Comparison of ENCODE assay signal across 9 mouse cellular contexts in the genomic region with DNA sequence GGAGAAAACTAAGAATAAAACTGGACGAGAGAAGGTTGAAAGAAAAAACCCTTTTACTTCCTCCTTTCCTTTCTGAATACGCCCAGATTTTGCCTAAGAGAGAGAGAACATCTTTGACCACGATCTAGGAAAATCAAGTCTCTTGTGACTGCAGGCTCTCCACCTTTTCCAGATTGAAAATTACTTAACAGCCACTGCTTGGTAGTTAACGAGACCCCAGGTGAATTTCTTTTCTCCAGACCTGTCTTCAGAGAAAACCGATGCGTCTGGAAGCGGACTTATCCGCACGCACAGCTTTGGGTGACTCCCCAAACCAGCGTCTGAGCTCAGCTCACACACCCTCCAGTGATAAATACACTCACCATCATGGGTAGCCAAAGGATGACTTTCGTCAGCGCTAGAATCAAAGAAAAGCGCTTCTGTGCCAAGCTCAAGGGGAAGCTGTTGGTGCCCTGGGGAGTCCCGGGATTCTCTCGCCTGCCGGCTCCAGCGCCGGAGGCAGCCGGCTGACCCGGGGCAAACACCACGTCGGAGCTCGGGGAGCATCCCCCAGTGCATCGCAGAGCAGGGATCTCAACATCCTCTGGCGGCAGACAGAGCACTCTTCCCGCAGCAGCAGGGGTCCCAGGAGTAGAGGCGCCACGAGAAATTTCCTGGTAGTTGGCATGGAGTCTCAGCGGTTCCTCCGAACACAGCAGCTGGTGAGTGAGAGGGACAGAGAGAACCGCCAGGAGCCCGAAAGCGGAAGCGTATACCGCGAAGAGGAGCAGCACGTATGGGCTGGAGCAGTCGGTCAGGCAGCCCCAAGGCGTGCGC. TPM values are rescaled to one million over a fixed set of nuclear protein-coding genes. Genes with fewer than 3 reads are reported as not detected.
DNase-seq lines count a peak whose midpoint lies in the region; TF ChIP-seq lines count a peak whose summit lies in the region.
"Had no signal": no experiment of that assay in that cellular context is flagged by ENCODE, and none has a peak within 500 bp of the region (broad histone marks: within the 10 kb centered on the region; RNA-seq: fewer than 3 reads in every experiment).

No protein-coding gene starts in this region.

- no peaks in the 10 kb centered on the region for H3K27me3 ChIP-seq in myocyte (ENCODE audit: control insufficient read depth, insufficient read depth, insufficient read length)

- peak overlapping the region; percentile 38 for H3K4me3 ChIP-seq in myocyte

- H3K36me3 ChIP-seq in myocyte (ENCODE audit: control insufficient read depth, insufficient read depth), result no peaks in the 10 kb centered on the region

- H3K4me2 ChIP-seq in myocyte (ENCODE audit: low read depth), result peak overlapping the region; percentile 69

- no peak overlapping the region for H3ac ChIP-seq in myocyte (ENCODE audit: control insufficient read depth, insufficient read length)

- peak; percentile 6 to 7 for DNase-seq in cerebellum, postnatal 36 days
- DNase-seq in cerebellum, adult 18-20 months, result no peak
- peak; percentile 6 for DNase-seq in thymus, postnatal 4 days
- DNase-seq in thymus, postnatal 10 days (ENCODE audit: low spot score in 2 of 2), result no peak
- DNase-seq in layer of hippocampus, postnatal 10 days (ENCODE audit: low spot score in 2 of 2), result peak; percentile 28 to 31
- no peak for DNase-seq in ovary, postnatal 10 days (ENCODE audit: low spot score)
- DNase-seq in adrenal gland, postnatal 10 days, result no peak

- TF ChIP-seq POLR2A in myocyte (IDR thresholded peaks at IDR 0.05; ENCODE audit: insufficient read length, low read depth), result no peak

- H3K79me2 ChIP-seq in myocyte (ENCODE audit: control insufficient read depth, insufficient read depth), result peaks cover 5% of the 10 kb centered on the region

TF ChIP-seq in myocyte, 11 proteins besides CTCF, POLR2A, EP300 and RAD21:
- no peak for TF ChIP-seq USF1 (IDR thresholded peaks at IDR 0.05; ENCODE audit: low read depth)
- no peak for TF ChIP-seq SRF (IDR thresholded peaks at IDR 0.05; ENCODE audit: control insufficient read depth, insufficient read length, low read depth)
- TF ChIP-seq MYOG (IDR thresholded peaks at IDR 0.05; ENCODE audit: control insufficient read depth in 1 of 3, insufficient read depth in 1 of 3, insufficient read length in 2 of 3, low read depth in 2 of 3), result no peak
- no peak for TF ChIP-seq POLR2AphosphoS2 (IDR thresholded peaks at IDR 0.05; ENCODE audit: insufficient read length, low read depth)
- no peak for TF ChIP-seq MYOD1 (IDR thresholded peaks at IDR 0.05; ENCODE audit: control insufficient read depth in 1 of 3, insufficient read length in 2 of 3, low read depth in 2 of 3)
- TF ChIP-seq REST (IDR thresholded peaks at IDR 0.05; ENCODE audit: insufficient read depth, insufficient read length), result no peak
- TF ChIP-seq MAX (IDR thresholded peaks at IDR 0.05; ENCODE audit: low read depth), result no peak

RNA-seq across cellular contexts. Expression of a gene that starts 1.5 kb away (rescaled TPM):
- 1 to 10 TPM in 1 of 2 experiments, under 1 TPM in 1; 0.91 to 1.1 TPM for total RNA-seq in layer of hippocampus, postnatal 10 days (2021)
- 1.9 TPM for polyA plus RNA-seq in myocyte (2012; fragmentation: generic; extraction: Trizol)
- total RNA-seq in adrenal gland, postnatal 10 days (2021), result not detected
- polyA plus RNA-seq: testis, adult 2 months had no signal

Comparison
In these comparisons a context has a peak if more than half of its experiments do, and no peak if none do; other contexts are left out.
1. DNase-seq: peak in cerebellum, postnatal 36 days (2 of 2), thymus, postnatal 4 days (single experiment) and layer of hippocampus, postnatal 10 days (2 of 2); none in cerebellum, adult 18-20 months (0 of 2), thymus, postnatal 10 days (0 of 2), ovary, postnatal 10 days (single experiment) and adrenal gland, postnatal 10 days (single experiment).